Mouse (Mus musculus) embryonic facial prominence, embryonic 14.5 days (tissue): ENCODE measurements around the gene Polr2f. TPM values are rescaled to one million over a fixed set of nuclear protein-coding genes. Genes with fewer than 3 reads are reported as not detected.
A peak's percentile ranks its signal among the peaks of the same experiment; 100 is the strongest.

Source experiments
- ATAC-seq: fragments of 200-750 bp; cut with Nextera tagmentation; 2 replicates; pipeline ENCODE4 v1.8.0; 2017; ENCODE audit warnings: low read depth, moderate number of reproducible peaks, moderate TSS enrichment
- DNase-seq: peaks from one replicate; pipeline ENCODE4 v3.0.0-alpha.2; 2015; ENCODE audit warnings: low spot score
- H3K27ac ChIP-seq: fragments of 300-500 bp; sonication (generic); replicated peaks from 2 replicates; pipeline ENCODE4 v1.5.1; 2014; ENCODE audit warnings: low read depth, mild to moderate bottlenecking, low read length, moderate library complexity
- H3K27me3 ChIP-seq: fragments of 300-500 bp; sonication (generic); replicated peaks from 2 replicates; pipeline ENCODE4 v1.6.1; 2014; ENCODE audit warnings: low read length; ENCODE audit not compliant: control insufficient read depth, insufficient read depth
- H3K36me3 ChIP-seq: fragments of 300-500 bp; sonication (generic); 2 replicates; pipeline ENCODE4 v1.6.1; 2014; ENCODE audit warnings: low read length, mixed read lengths; ENCODE audit not compliant: control insufficient read depth, insufficient read depth
- H3K4me1 ChIP-seq: fragments of 300-500 bp; sonication (generic); 2 replicates; pipeline ENCODE4 v1.6.1; 2014; ENCODE audit warnings: antibody characterized with exemption, low read length; ENCODE audit not compliant: control insufficient read depth, insufficient read depth
- H3K4me2 ChIP-seq: fragments of 300-500 bp; sonication (generic); 2 replicates; pipeline ENCODE4 v1.6.1; 2014; ENCODE audit warnings: low read depth, mild to moderate bottlenecking, low read length, moderate library complexity, mixed read lengths
- H3K4me3 ChIP-seq: fragments of 300-500 bp; sonication (generic); 2 replicates; pipeline ENCODE4 v1.5.1; 2014; ENCODE audit warnings: low read depth, mild to moderate bottlenecking, low read length
- H3K9ac ChIP-seq: fragments of 300-500 bp; sonication (generic); 2 replicates; pipeline ENCODE4 v1.6.1; 2014; ENCODE audit warnings: low read depth, mild to moderate bottlenecking, low read length, moderate library complexity, mixed read lengths
- H3K9me3 ChIP-seq: fragments of 300-500 bp; sonication (generic); 2 replicates; pipeline ENCODE4 v1.6.1; 2016; ENCODE audit warnings: low read length; ENCODE audit not compliant: control insufficient read depth
- WGBS: fragments of 180-500 bp; shearing (Covaris S2); extraction: QIAGEN DNeasy Blood & Tissue Kit; methylation state at CpG from one replicate; pipeline ENCODE4 v1.1.7; 2014; 5-methylcytosine and 5-hydroxymethylcytosine counted together
- polyA plus RNA-seq: library from polyadenylated mRNA; unstranded; fragments of >200 nt; fragmentation: Nextera tagmentation; extraction: Ambion mirVana; gene quantifications from 2 replicates; pipeline ENCODE4 v1.2.1, GENCODE M21; 2014

The Polr2f gene
- polyA plus RNA-seq, 1 experiment from 2014 or later: 305 TPM

DNA sequence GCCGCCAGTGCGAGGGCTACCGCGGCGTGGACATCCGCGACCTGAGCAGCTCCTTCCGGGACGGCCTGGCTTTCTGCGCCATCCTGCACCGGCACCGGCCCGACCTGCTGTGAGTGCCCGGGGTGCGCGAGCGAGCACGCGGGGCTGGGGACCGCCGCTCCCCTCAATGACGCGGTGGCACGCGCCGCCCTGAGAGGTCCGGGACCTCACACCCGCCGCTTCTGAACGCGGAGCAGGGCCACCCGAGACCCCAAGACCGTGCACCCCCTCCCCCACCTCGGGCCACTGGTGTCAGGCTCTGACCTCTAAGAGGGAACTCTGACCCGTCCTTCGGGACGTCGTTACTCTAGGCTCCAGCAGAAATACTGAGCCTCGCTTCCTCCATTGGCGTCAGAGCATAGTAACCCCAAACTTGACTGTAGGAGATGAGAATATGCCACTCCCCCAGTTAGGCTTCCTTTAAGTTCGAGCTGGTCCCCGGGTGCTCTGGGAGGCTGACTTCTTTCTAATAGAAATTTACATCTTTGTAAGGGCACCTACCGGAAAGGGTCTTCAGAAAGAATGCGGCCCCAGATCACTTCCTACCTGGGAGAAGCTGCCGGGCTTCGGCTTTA lies 31.4 kb upstream of the Polr2f start:
- Histone ChIP-seq H3K4me3 (peak overlapping the region; percentile 92), H3K4me1 (peaks cover 27% of the 10 kb centered on the region), H3K27ac (peak overlapping the region; percentile 82), H3K27me3 (no peaks in the 10 kb centered on the region), H3K4me2 (peak overlapping the region; percentile 92), H3K9me3 (no peaks in the 10 kb centered on the region), H3K9ac (peak overlapping the region; percentile 90), H3K36me3 (peaks cover 12% of the 10 kb centered on the region; the same call in 1 of the 2 replicates)
- WGBS: under 1% methylated on average over 14 of the region's 46 CpGs
- ATAC-seq: peak; percentile 21; the same call in 1 of the 2 replicates
- DNase-seq: no peak

DNA sequence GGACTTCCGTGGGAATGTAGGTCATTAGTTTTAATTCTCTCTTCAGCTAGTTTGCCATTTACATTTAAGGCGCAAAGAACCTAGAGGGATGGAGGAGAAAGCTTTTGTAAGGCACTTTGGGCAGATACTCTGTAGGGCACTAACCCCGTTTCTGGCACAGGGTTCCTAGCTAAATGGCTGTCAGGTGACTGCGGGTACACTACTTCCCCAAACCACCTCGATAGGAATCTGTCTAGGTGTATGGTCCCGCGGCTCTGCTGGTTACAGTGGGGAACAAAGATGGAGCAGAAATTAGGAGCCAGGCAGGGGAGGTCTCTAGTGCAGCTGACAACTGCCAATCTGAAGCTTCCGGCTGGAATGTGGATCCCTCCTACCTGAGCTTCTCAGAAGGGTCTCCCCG lies 30.8 kb upstream of the Polr2f start:
- DNase-seq (no peak), ATAC-seq (no peak)
- 13% methylated on average over 9 of the region's 9 CpGs for WGBS
- peaks cover 18% of the 10 kb centered on the region for H3K36me3 ChIP-seq
- H3K27me3 ChIP-seq: no peaks in the 10 kb centered on the region
- H3K27ac ChIP-seq: no peak overlapping the region
- H3K4me2 ChIP-seq: peak overlapping the region; percentile 92
- peaks cover 27% of the 10 kb centered on the region for H3K4me1 ChIP-seq
- peak overlapping the region; percentile 92 for H3K4me3 ChIP-seq
- no peaks in the 10 kb centered on the region for H3K9me3 ChIP-seq
- peak overlapping the region; percentile 90 for H3K9ac ChIP-seq

GRCm38 (mm10) chr15:79110528-79110927 lies 30.3 kb upstream of the Polr2f start:
- Histone ChIP-seq H3K27ac (no peak overlapping the region; the same call in 1 of the 2 replicates), H3K9ac (peak overlapping the region; percentile 90), H3K4me3 (peak overlapping the region; percentile 92), H3K36me3 (peaks cover 23% of the 10 kb centered on the region), H3K4me1 (peaks cover 27% of the 10 kb centered on the region), H3K27me3 (no peaks in the 10 kb centered on the region), H3K9me3 (no peaks in the 10 kb centered on the region), H3K4me2 (peak overlapping the region; percentile 92)
- ATAC-seq (no peak), DNase-seq (no peak)
- 60% methylated on average over 2 of the region's 2 CpGs for WGBS

GRCm38 (mm10) chr15:79111774-79112173 lies 29.0 kb upstream of the Polr2f start:
- no peaks in the 10 kb centered on the region for H3K27me3 ChIP-seq
- H3K27ac ChIP-seq: no peak overlapping the region
- WGBS: 82% methylated on average over 4 of the region's 4 CpGs
- no peak for ATAC-seq
- peak; percentile 58 for DNase-seq
- H3K36me3 ChIP-seq: peaks cover 34% of the 10 kb centered on the region
- H3K9me3 ChIP-seq: no peaks in the 10 kb centered on the region
- peaks cover 27% of the 10 kb centered on the region for H3K4me1 ChIP-seq
- no peak overlapping the region; the same call in 1 of the 2 replicates for H3K4me2 ChIP-seq
- H3K4me3 ChIP-seq: no peak overlapping the region
- no peak overlapping the region for H3K9ac ChIP-seq

- Histone ChIP-seq H3K4me1 (peaks cover 15% of the 10 kb centered on the region), H3K27ac (no peak overlapping the region), H3K4me3 (no peak overlapping the region), H3K27me3 (no peaks in the 10 kb centered on the region), H3K4me2 (no peak overlapping the region), H3K9ac (no peak overlapping the region), H3K9me3 (no peaks in the 10 kb centered on the region), H3K36me3 (peaks cover 68% of the 10 kb centered on the region)
- no peak for DNase-seq
- 48% methylated on average over 5 of the region's 5 CpGs for WGBS
- no peak for ATAC-seq
These were observed 25.5 kb upstream of the Polr2f start for GRCm38 (mm10) chr15:79115276-79115675.

- H3K4me3 ChIP-seq: no peak overlapping the region
- no peak overlapping the region for H3K4me2 ChIP-seq
- no peak for DNase-seq
- no peaks in the 10 kb centered on the region for H3K9me3 ChIP-seq
- ATAC-seq: no peak
- no peak overlapping the region for H3K9ac ChIP-seq
- H3K27me3 ChIP-seq: no peaks in the 10 kb centered on the region
- peaks cover 93% of the 10 kb centered on the region for H3K36me3 ChIP-seq
- WGBS: 68% methylated on average over 9 of the region's 9 CpGs
- no peak overlapping the region for H3K27ac ChIP-seq
- H3K4me1 ChIP-seq: no peaks in the 10 kb centered on the region
These were observed 21.3 kb upstream of the Polr2f start for GRCm38 (mm10) chr15:79119491-79119890.

GRCm38 (mm10) chr15:79122119-79122518 lies 18.7 kb upstream of the Polr2f start:
- Histone ChIP-seq H3K27ac (no peak overlapping the region), H3K36me3 (peaks cover 94% of the 10 kb centered on the region), H3K9ac (no peak overlapping the region), H3K4me1 (no peaks in the 10 kb centered on the region), H3K27me3 (no peaks in the 10 kb centered on the region), H3K4me2 (no peak overlapping the region), H3K4me3 (no peak overlapping the region), H3K9me3 (no peaks in the 10 kb centered on the region)
- DNase-seq: no peak
- WGBS: 70% methylated on average over 4 of the region's 4 CpGs
- no peak for ATAC-seq

DNA sequence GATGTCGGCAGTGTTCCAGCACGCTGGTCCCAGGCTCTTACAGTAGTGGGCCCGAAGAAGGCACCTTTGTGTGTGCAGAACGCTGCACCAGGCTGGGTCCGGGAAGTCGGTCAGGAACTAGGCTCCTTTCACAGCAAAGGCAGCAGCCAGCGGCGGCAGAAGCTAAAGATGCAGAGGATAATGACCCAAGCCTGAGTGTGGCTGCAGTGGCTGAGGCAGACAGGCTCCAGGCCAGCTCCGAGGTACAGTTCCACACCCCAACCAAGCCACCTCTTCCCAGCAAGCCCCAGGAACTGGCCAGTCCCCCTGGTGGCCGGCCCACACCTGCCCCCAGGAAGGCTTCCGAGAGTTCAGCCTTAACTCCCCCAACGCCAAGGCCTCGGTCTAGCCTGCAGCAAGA lies 18.3 kb upstream of the Polr2f start:
- DNase-seq (no peak), ATAC-seq (no peak)
- 84% methylated on average over 13 of the region's 13 CpGs for WGBS
- Histone ChIP-seq H3K4me1 (no peaks in the 10 kb centered on the region), H3K27me3 (no peaks in the 10 kb centered on the region), H3K4me2 (no peak overlapping the region), H3K9me3 (no peaks in the 10 kb centered on the region), H3K9ac (no peak overlapping the region), H3K4me3 (no peak overlapping the region), H3K27ac (no peak overlapping the region), H3K36me3 (peaks cover 94% of the 10 kb centered on the region)

- ATAC-seq (no peak), DNase-seq (no peak)
- Histone ChIP-seq H3K27me3 (no peaks in the 10 kb centered on the region), H3K4me2 (no peak overlapping the region), H3K9me3 (no peaks in the 10 kb centered on the region), H3K36me3 (peaks cover 92% of the 10 kb centered on the region), H3K4me3 (no peak overlapping the region), H3K9ac (no peak overlapping the region), H3K27ac (no peak overlapping the region), H3K4me1 (no peaks in the 10 kb centered on the region)
- WGBS: 82% methylated on average over 6 of the region's 6 CpGs
These were observed 17.1 kb upstream of the Polr2f start for GRCm38 (mm10) chr15:79123751-79124150.
